Mouse (Mus musculus) gonadal fat pad, adult 2 months (tissue): Measurements from ENCODE around the gene 2810004N23Rik. TPM values are rescaled to one million over a fixed set of nuclear protein-coding genes. Genes with fewer than 3 reads are reported as not detected.

ENCODE experiments used
- DNase-seq: peaks from one replicate; pipeline ENCODE4 v3.0.0-alpha.2; 2012; ENCODE audit warnings: low read depth
- polyA plus RNA-seq: library from polyadenylated mRNA; depleted of rRNA; stranded (reverse); fragments of >200 nt; gene quantifications from 2 replicates; pipeline ENCODE4 v1.2.3, GENCODE M21; 2012

2810004N23Rik gene
- polyA plus RNA-seq, 1 experiment = 10.1 TPM

DNA sequence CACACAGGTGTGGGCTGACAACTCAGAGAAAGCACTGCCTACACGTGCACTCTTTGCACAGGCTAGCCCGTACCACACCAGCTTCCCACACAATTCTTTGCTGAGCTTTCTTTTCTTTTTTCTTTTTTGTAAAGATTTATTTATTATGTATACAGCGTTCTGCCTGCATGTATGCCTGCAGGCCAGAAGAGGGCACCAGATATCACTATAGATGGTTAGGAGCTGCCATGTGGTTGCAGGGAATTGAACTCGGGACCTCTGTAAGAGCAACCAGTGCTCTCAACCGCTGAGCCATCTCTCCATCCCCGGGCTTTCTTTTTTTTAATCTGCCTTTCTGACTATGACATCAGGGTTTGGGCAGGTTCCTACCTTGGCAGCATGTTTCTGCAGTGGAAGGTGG is 39.4 kb downstream of the 2810004N23Rik start:
- DNase-seq = no peak

DNA sequence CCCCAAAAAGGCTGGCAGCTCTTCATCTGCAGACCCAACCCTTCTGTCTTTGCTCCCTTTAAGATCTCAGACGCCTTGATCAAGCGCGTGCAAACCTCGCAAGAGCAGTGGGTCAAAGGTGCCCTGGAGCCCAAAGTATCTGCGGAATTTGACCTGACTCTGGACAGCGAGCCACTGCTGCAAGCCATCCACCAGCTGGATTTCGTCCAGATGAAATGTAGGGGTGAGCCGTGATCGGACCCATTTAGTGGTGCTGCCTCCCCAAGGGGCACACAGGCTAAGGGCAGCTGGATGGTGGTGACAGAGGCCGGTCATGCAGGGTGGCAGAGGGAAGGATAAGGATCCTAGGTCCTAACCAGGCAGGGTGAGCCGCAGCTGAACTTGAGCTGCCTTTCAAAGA is 42.8 kb downstream of the 2810004N23Rik start:
- DNase-seq = no peak

DNA sequence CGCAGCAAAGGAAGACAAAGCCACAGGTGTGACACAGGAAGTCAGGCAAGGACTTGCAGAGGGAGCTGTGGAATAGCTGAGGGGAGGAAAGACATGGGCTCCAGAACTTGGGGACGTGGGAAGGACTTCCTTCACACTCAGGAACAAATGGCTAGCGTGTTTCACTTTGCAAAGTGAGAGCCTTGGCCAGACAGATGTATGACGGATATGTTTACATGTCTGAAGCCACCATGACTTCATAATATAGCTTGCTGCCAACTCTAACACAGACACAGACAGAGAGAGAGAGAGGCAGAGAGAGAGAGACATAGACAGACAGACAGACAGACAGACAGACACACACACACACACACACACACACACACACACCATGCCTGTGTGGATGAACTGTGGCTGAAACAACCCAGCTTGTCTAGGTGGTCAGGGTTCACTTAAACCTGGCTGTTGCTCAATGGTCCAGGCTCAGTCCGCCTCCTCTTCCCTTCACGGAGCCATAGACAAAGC is 43.3 kb downstream of the 2810004N23Rik start:
- no peak for DNase-seq

DNA sequence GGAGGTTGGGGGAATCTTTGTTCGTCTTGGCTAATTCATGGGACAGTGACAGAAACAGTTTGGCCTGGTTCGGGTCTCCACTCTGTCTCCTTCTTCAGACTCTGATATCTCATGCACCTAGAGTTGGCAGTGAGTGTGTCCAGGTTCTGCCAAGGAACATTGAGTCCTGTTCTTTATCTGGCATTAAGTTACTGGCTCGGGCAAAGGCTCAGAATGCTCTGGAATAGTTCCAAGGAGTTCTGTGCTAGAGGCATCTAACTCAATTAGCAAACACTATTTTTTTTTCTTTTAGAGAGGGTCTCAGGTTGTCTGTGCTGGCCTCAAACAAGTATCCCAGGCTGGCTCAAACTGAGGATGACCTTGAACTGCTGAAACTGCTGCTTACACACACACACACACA is 45.6 kb downstream of the 2810004N23Rik start:
- no peak for DNase-seq

DNA sequence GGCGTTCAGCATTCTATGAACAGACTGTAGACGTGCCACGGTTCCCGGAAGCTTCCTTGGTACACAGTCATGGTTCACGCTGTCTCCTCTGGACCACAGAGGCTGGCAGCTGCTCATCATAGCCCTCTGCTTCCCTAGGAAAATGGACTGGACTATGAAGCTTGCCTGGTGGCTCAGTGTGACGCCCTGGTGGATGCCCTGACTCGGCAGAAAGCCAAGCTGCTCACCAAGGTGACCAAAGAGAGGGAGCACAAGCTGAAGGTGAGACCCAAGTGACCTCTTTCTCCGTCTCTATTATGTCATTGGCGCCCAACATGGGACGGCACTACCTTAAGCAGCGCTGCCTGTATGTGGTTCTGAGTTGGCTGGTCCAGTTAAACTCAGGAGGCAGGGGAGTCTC is 46.1 kb downstream of the 2810004N23Rik start:
- DNase-seq = no peak

DNA sequence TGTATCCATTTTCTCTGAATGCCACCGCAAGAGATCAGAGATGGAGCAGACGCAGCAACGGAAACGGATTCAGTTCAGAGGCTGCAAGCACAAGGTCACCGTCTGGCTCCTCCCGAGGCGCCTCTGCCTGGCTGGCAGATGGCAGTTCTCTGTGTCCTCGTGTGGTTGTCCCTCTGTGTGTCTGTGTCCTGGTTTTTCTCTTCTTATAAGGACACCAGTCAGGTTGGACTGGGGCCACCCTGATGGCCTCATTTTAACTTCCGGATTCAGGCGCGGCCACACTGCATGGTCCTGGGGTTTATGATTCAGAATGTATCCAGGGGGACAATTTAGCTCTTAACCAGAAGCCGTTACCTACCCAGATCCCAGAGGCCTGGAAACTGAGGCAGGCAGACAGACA is 47.0 kb downstream of the 2810004N23Rik start:
- no peak for DNase-seq

DNA sequence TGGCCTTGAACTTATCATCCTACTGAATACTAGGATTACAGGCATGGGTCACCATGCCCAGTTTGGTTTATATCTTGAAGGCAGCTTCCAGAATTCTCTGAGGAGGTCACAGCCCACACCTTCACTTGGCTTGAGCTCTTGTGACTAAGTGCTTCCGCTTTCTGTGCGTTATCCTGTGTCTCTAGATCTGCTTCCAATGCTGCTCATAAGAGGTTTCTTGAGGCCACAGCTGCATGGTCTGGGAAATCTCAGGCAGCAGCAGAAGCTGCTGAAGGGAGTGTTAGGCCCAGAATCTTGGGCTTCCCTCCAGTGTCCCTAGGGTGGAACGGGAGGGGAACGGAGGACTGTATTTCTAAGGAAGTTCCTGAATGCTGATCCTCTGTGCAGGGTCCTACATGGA is 49.6 kb downstream of the 2810004N23Rik start:
- DNase-seq = no peak

DNA sequence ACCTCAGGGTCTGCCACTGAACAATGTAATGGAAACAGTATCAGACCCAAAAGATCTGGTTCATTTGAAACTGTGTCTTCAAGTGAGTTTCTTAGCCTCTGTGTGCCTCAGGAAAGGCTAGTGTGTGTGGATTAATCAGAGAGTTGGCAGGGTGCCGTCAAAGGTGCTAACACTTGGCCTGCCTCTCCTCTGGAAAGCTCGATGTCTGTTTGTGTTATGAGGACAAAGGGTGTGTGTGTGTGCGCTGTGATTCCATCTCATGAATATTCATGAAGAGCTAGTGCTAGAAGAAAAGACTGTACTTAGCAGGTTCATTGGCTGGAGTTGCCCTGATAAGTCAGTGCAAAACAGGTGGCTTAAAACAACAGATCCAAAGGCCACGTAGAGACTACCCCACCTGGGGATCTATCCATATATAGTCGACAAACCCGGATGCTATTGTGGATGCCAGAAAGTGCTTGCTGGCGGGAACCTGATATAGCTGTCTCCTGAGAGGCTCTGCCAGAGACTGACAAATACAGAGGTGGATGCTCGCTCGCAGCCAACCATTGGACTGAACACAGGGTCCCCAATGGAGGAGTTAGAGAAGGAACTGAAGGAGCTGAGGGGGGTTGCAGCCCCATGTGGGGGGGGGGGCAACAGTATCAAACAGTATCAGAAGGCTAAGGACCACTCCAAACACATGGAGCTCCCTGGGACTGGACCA is 52.1 kb downstream of the 2810004N23Rik start:
- DNase-seq = no peak

DNA sequence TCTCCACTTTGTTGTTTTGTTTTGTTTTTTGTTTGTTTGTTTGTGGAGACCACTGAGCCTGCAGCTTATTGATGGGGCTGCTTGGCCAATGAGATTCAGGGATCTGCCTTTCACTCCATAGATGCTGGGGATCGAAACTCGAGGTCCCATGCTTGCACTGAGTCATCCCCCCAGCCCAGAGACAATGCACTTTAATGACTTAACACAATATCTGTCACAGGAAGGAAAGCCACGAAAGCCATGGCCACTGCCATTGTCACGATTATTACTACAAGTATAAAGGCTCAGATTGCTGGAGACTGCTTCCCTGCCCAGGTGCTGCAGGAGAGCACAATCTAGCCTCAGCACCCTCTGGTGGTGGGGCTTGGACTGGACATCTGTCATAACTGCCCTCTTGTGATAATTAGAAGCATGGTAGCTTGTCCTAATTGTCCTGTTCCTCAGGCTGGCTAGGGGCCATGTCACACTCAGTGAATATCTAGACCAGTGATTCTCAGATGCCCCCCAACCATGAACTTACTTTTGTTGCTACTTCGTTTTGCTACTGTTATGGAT is 52.8 kb downstream of the 2810004N23Rik start:
- no peak for DNase-seq

DNA sequence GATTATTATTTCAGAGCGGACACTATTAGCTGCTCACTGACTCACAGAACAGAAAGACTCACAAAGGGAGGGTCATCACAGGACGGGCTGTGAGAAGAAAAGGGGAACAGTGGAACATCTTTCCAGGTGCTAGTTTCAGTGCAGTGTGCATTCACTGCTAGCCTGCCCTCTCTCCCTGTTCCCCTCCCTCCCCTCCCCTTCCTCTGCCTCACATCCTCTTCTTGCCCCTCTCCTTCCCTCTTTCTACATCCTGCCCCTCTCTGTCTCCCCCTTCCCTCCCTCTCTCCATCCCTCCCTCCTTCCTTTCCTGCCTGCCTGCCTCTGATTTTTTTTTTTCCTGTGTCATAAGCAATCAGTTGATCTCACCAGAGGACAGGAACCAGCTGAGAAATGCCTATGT is 53.5 kb downstream of the 2810004N23Rik start:
- DNase-seq = no peak

DNA sequence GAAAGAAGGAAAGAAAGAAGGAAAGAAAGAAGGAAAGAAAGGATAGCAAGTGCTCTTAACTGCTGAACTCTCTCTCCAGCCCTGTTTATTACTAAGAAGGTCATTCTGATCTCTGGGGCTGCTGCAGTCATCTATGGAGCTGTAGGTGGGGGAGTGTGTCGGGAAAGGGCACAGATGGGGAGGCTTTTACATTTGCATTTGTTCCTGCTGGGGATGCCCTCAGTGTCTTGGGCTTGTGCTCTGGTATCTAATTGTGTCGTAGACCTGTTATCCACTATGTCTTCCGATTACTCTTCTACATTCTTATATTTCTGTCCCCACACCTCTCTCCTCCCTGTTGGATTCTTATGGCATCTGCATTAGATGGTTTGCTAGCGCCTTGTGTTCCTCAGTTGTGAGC is 56.9 kb downstream of the 2810004N23Rik start:
- DNase-seq = no peak

DNA sequence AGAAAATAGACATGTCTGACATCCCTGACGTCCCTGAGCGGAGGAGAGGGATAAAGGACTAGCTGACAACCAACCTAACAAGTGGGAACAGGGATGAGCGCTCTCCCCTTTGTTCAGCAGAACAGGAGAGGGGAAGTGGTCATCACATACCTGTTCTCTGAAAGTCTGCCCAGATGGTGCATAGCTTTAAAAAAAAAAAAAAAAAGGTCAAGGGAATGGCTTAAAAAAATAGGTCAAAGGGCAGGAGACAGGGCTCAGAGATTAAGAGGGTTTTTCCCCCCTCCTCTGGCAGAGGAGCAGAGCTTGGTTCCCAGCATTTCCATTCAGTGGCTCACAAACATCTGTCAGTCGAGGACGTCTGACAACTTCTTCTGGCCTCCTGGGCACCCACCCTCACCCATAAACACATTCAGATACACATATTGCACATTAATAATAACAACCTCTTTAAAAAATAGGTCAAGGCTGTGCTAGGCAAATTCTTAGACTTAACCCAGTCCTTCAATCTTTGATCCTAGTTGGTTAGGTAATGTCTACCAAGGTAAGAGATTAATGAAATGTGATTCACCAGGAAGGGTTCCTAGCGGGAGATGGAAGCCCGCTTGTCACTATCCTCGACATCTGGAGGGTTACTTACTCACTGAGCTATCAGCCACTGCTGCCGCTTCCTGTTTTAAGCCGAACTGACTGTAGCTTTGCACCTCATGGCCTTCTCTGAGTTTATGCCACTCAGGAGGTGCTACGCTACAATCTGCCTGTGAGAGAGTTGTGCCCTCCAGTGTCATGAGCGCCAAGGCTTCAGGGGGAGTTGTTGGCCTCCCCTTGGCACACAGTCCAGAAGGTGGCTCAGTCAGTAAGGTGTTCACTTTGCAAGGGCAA is 58.9 kb downstream of the 2810004N23Rik start:
- DNase-seq = no peak

DNA sequence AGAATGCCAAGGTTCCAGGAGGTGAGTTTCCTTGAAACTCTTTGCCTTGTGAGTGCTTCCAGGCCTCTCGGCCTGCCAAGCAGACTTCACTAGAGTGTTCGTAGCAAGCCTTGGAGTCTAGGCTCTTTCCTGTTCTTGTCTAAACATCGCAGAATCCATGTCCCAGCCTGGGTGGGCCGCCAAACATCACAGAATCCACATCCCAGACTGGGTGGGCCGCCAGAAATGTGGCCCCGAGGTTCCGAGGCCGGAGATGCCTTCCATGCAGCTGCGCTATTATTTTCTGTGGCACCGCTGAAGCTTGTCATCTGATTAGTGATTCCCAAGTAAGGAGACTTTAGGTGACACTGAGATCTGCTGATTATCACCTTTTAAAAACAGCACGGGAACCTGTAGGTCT is 62.4 kb downstream of the 2810004N23Rik start:
- DNase-seq = no peak

DNA sequence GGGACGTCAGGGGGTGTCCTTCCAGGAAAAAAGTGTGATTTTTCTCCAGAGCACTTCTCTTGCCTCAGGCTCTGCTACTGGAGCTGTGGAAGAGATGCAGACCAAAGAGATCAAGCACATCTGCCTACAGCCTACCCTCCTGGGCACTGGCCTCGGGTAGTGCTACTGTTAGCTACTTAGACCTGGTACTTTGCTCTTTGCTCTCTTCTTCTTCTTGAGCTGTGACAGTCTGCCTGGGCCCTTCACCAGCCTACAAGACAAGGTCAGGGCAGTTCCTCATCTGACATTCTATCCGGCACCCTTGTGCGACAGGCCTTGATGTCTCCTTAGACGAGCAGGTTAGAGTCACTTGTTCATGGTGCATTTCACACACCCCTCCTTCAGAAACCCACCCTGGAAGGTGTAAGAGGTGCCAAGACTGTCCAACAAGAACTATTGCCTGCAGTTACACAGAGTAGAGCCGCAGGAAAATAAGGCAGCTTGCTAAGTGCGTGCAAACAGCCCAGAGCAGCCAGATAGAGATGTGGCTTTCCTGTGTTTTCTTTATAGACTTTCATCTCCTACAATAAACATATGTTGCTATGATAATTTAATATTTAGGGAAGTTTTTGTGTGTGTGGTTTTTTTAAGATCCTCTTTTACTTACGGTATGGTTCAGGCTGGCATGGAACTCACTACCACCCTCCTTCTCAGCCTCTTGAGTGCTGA is 67.0 kb downstream of the 2810004N23Rik start:
- no peak for DNase-seq

DNA sequence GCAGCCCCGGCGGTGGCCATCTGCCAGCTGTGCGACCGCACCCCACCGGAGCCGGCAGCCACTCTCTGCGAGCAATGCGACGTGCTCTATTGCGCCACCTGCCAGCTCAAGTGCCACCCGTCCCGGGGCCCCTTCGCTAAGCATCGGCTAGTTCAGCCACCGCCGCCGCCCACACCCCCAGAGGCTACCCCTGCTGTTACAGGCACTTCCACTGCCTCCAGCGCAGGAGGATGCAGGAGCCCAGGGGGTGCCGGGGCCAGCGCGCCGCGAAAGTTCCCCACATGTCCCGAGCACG is 68.5 kb downstream of the 2810004N23Rik start:
- no peak for DNase-seq

DNA sequence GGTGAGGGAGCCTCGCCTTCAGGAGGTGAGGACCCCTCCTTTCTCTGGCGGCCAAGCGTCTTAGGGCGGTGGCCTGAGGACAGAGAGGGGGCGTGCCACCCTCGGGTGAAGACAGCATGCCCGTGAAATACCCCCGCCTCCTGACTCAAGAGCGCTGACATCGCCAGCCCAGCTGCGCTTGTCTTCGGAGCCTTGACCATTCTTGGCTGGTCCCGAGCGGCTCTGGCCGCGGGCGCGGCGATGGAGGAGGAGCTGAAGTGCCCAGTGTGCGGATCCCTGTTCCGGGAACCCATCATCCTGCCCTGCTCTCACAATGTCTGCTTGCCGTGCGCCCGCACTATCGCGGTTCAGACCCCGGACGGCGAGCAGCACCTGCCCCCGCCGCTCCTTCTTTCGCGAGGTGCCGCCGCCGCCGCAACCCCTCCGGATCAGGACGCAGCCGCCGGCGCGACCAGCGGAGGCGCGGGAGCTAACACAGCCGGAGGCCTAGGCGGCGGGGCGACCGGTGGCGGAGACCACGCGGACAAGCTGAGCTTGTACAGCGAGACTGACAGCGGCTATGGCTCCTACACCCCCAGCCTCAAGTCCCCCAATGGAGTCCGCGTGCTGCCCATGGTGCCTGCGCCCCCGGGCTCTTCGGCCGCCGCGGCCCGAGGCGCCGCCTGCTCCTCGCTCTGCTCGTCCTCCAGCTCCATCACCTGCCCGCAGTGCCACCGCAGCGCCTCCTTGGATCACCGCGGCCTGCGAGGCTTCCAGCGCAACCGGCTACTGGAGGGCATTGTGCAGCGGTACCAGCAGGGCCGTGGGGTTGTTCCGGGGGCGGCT is 69.0 kb downstream of the 2810004N23Rik start:
- DNase-seq = no peak

DNA sequence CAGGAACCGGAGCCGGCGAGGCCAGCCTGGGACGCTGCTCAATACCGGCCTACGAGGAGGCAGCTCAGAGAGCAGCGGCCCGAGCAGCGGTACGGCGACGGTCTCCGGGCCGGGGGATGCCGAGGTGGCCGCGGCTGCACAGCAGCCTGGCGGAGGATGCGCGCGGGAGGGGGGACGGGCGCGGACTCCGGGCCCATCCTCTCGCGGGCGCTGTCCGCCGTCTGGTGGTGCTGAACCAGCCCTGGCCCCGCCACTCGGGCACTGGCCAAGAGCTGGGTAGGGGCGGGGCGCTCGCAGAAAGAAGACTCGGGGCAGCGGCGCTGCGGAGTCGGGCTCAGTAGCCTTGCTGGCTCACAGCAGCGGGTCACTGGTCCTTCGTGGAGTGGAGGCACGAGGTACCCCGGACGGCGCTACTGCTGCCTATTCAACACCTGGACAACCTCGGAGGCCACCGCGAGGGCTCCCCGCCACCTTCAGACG is 69.7 kb downstream of the 2810004N23Rik start:
- no peak for DNase-seq

DNA sequence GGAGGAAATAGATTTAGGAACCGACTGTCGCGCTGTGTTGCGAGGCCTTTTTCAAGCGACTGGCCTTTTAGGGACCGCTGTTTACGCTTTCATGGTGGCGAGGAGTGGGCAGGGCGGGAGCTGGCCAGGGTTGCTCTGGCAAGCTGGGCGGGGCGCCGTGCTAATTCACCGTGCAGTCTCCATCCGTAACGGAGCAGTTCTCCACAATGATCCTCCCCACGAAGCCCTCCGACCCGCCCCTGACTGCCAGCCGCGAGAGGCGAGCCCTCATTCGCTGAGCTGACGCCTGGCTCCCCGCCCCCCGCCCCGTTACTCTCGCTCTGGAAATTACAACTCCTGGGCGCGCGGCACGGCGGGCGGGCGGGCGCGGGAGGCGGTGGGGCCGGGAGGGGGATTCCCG is 70.2 kb downstream of the 2810004N23Rik start, which contains the start of gene Trim67:
Trim67 (plus strand) TSS at position 385 of the 400 bp plus-strand sequence.
- DNase-seq = no peak

DNA sequence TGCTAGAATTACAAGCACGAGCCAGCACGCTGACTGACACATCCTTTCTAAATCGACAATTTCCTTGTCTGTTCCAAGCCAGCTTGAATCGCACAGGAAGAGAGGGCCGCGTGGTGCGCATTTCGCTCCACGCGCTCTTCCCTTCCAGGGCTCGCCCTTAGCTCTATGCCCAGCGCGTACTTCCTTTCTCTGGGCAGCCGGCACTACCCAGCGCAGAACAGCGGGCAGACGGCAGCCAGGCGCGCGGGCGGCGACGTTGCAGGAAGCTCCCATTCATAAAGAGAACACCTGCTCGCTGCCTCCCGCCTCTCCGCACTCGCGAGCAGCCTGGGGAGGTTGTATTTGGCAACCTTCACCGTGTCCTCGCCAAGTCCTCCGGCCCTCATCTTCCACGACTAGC is 70.7 kb downstream of the 2810004N23Rik start:
- DNase-seq = no peak

DNA sequence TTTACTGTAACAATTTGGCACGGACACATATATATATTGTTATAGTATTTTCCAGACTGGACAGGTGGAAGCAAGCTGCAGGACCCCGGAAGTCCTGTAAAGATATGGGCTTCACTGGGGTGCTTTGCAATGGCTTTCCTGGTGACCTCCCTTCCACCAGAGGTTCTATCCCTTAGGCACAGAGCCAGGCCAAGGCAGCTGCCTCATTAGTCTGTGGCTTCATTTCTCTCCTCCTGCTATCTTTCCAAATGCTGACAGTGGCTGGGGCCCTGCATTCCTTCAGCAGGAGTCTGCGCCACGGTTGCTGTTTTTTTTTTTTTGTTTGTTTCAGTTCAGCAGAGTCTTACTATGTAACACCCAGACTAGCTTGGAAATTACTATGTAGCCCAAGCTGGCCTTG is 71.2 kb downstream of the 2810004N23Rik start:
- DNase-seq = no peak

DNA sequence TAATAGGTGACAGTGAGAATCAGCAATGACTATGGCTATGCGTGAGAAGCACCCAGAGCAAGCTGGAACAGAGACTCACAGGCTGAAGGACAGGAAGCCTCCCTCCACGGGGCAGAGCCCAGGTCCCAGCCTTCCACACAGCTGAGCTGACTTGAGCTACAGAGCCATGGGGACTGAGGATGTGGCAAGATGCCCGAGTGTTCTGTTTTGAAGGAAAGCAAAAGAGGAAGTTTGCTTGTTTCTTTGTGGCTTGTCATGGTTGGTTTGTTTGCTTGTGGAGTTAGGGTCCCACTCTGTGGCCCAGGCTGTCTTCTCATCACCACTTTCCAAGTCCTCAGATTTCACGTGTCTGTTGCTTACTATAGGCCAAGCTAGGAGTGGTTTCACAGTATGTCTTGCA is 72.2 kb downstream of the 2810004N23Rik start:
- no peak for DNase-seq
